Mouse (Mus musculus) MEL (cell line): ENCODE measurements around the gene Slc44a2. TPM values are rescaled to one million over a fixed set of nuclear protein-coding genes. Genes with fewer than 3 reads are reported as not detected.

Experiments used
- DNase-seq: peaks from one replicate; pipeline ENCODE4 v3.0.0; 2011; ENCODE audit warnings: low read depth, low spot score
- H3K27ac ChIP-seq: 2 replicates; pipeline ENCODE4 v1.5.1; 2012; ENCODE audit warnings: low read depth, mild to moderate bottlenecking, control low read depth, low read length, moderate library complexity; ENCODE audit not compliant: control insufficient read depth
- H3K27me3 ChIP-seq, 2 experiments: fragments of 150-350 bp in 1 of 2; sonication (generic) in 1 of 2; 2 replicates each; pipeline ENCODE4 v1.6.1; 2012; ENCODE audit warnings: low read length in 2 of 2, mild to moderate bottlenecking in 2 of 2, improper control_type of control experiment in 1 of 2, moderate library complexity in 1 of 2; ENCODE audit not compliant: insufficient read depth in 2 of 2, control insufficient read depth in 1 of 2
- H3K36me3 ChIP-seq, 2 experiments: 2 replicates each; pipeline ENCODE4 v1.6.1; 2012 to 2014; ENCODE audit warnings: low read length in 2 of 2, improper control_type of control experiment in 1 of 2, inconsistent platforms in 1 of 2, mild to moderate bottlenecking in 1 of 2; ENCODE audit not compliant: insufficient read depth in 2 of 2, control insufficient read depth in 1 of 2
- H3K4me1 ChIP-seq, 2 experiments: fragments of 150-350 bp in 1 of 2; sonication (generic) in 1 of 2; 2 replicates each; pipeline ENCODE4 v1.6.1; 2012; ENCODE audit warnings: low read length in 2 of 2, improper control_type of control experiment in 1 of 2, mild to moderate bottlenecking in 1 of 2; ENCODE audit not compliant: insufficient read depth in 2 of 2, control insufficient read depth in 1 of 2
- H3K4me3 ChIP-seq, 2 experiments: fragments of 150-350 bp in 1 of 2; sonication (generic) in 1 of 2; 2 replicates each; pipeline ENCODE4 v1.5.1; 2012; ENCODE audit warnings: low read depth in 2 of 2, low read length in 2 of 2, mild to moderate bottlenecking in 2 of 2, moderate library complexity in 2 of 2, control low read depth in 1 of 2, improper control_type of control experiment in 1 of 2; ENCODE audit not compliant: control insufficient read depth in 1 of 2, insufficient read depth in 1 of 2
- H3K79me2 ChIP-seq: 2 replicates; pipeline ENCODE4 v1.6.1; 2012; ENCODE audit warnings: mild to moderate bottlenecking, low read length, moderate library complexity; ENCODE audit not compliant: control insufficient read depth, poor library complexity, insufficient read depth
- H3K9ac ChIP-seq: 2 replicates; pipeline ENCODE4 v1.6.1; 2012; ENCODE audit warnings: low read depth, mild to moderate bottlenecking, control low read depth, low read length, moderate library complexity; ENCODE audit not compliant: control insufficient read depth, poor library complexity, severe bottlenecking
- H3K9me3 ChIP-seq: fragments of 150-350 bp; sonication (generic); replicated peaks from 2 replicates; pipeline ENCODE4 v1.6.1; 2012; ENCODE audit warnings: mild to moderate bottlenecking, low read length, improper control_type of control experiment, moderate library complexity; ENCODE audit not compliant: insufficient read depth
- BHLHE40 ChIP-seq: IDR thresholded peaks from 2 replicates; pipeline ENCODE4 v1.6.1; 2012; ENCODE audit warnings: low read depth, mild to moderate bottlenecking, inconsistent platforms, low read length, improper control_type of control experiment, borderline replicate concordance
- CHD1 ChIP-seq: IDR thresholded peaks from 2 replicates; pipeline ENCODE4 v1.6.1; 2012; ENCODE audit warnings: low read depth, mild to moderate bottlenecking, inconsistent platforms, low read length, improper control_type of control experiment
- CHD2 ChIP-seq: IDR thresholded peaks from 2 replicates; pipeline ENCODE4 v1.6.1; 2011; ENCODE audit warnings: low read length, improper control_type of control experiment
- EP300 ChIP-seq, 2 experiments: IDR thresholded peaks; 2 replicates each; pipeline ENCODE4 v1.6.1; 2011; ENCODE audit warnings: improper control_type of control experiment in 2 of 2, low read length in 2 of 2, low read depth in 1 of 2, mild to moderate bottlenecking in 1 of 2
- GABPA ChIP-seq: IDR thresholded peaks from 2 replicates; pipeline ENCODE4 v1.6.1; 2012; ENCODE audit warnings: low read depth, mild to moderate bottlenecking, inconsistent platforms, low read length, improper control_type of control experiment, moderate library complexity
- GATA1 ChIP-seq: IDR thresholded peaks from 2 replicates; pipeline ENCODE4 v1.6.1; 2011; ENCODE audit warnings: low read depth, low read length, improper control_type of control experiment
- HCFC1 ChIP-seq: IDR thresholded peaks from 2 replicates; pipeline ENCODE4 v1.6.1; 2012; ENCODE audit warnings: low read depth, mild to moderate bottlenecking, inconsistent platforms, low read length, improper control_type of control experiment, moderate library complexity
- KAT2A ChIP-seq: conservative IDR thresholded peaks from 2 replicates; pipeline ENCODE4 v1.6.1; 2012; ENCODE audit warnings: low read depth, low read length, improper control_type of control experiment, inconsistent platforms
- MAFK ChIP-seq: IDR thresholded peaks from 2 replicates; pipeline ENCODE4 v1.6.1; 2011; ENCODE audit warnings: low read depth, mild to moderate bottlenecking, low read length, improper control_type of control experiment, borderline replicate concordance
- MAX ChIP-seq: IDR thresholded peaks from 2 replicates; pipeline ENCODE4 v1.6.1; 2011; ENCODE audit warnings: low read length, improper control_type of control experiment
- MAZ ChIP-seq: IDR thresholded peaks from 2 replicates; pipeline ENCODE4 v1.6.1; 2012; ENCODE audit warnings: low read depth, mild to moderate bottlenecking, inconsistent platforms, low read length, improper control_type of control experiment
- NRF1 ChIP-seq: IDR thresholded peaks from 2 replicates; pipeline ENCODE4 v1.6.1; 2014; ENCODE audit warnings: low read depth, mild to moderate bottlenecking, inconsistent platforms, low read length, improper control_type of control experiment, moderate library complexity; ENCODE audit not compliant: poor library complexity, insufficient read depth, severe bottlenecking
- POLR2AphosphoS5 ChIP-seq: IDR thresholded peaks from 2 replicates; pipeline ENCODE4 v1.6.1; 2012; ENCODE audit warnings: low read depth, borderline replicate concordance, mild to moderate bottlenecking, inconsistent platforms, low read length, moderate library complexity, mixed read lengths
- SIN3A ChIP-seq: IDR thresholded peaks from 2 replicates; pipeline ENCODE4 v1.6.1; 2012; ENCODE audit warnings: low read length, improper control_type of control experiment, inconsistent platforms
- TAL1 ChIP-seq: IDR thresholded peaks from 2 replicates; pipeline ENCODE4 v1.6.1; 2012; ENCODE audit warnings: mild to moderate bottlenecking, inconsistent platforms, low read length, moderate library complexity, mixed read lengths
- UBTF ChIP-seq: IDR thresholded peaks from 2 replicates; pipeline ENCODE4 v1.6.1; 2012; ENCODE audit warnings: low read depth, mild to moderate bottlenecking, inconsistent platforms, low read length, improper control_type of control experiment, moderate library complexity, borderline replicate concordance; ENCODE audit not compliant: insufficient read depth
- ZC3H11A ChIP-seq: IDR thresholded peaks from 2 replicates; pipeline ENCODE4 v1.6.1; 2012; ENCODE audit warnings: low read depth, mild to moderate bottlenecking, inconsistent platforms, low read length, improper control_type of control experiment
- ZKSCAN1 ChIP-seq: IDR thresholded peaks from 2 replicates; pipeline ENCODE4 v1.6.1; 2012; ENCODE audit warnings: low read depth, mild to moderate bottlenecking, inconsistent platforms, low read length, improper control_type of control experiment, moderate library complexity
- ZMIZ1 ChIP-seq: IDR thresholded peaks from 2 replicates; pipeline ENCODE4 v1.6.1; 2012; ENCODE audit warnings: low read depth, mild to moderate bottlenecking, inconsistent platforms, low read length, improper control_type of control experiment, moderate library complexity
- ZNF384 ChIP-seq: IDR thresholded peaks from 2 replicates; pipeline ENCODE4 v1.6.1; 2012; ENCODE audit warnings: low read depth, mild to moderate bottlenecking, inconsistent platforms, low read length, improper control_type of control experiment
- polyA plus RNA-seq, 2 experiments: library from polyadenylated mRNA; stranded (reverse) in 1 of 2; unstranded in 1 of 2; fragments of >175 nt in 1 of 2; fragments of >200 nt in 1 of 2; gene quantifications; 2 replicates each; pipeline versions ENCODE4 v1.2.1 to v1.2.4; 2012; ENCODE audit warnings: low replicate concordance in 2 of 2, low read depth in 1 of 2; ENCODE audit not compliant: insufficient read length in 2 of 2, insufficient read depth in 1 of 2, missing spikeins in 1 of 2
- total RNA-seq: library from RNA; depleted of rRNA; stranded (reverse); fragments of 300-350 nt; gene quantifications from 2 replicates; pipeline ENCODE4 v1.2.3, GENCODE M21; 2012

Slc44a2 gene
- total and polyA plus RNA-seq, 3 experiments = 27.3 to 121 TPM; not detected in 1

GRCm38 (mm10) chr9:21334747-21335146, 14.2 kb downstream of the Slc44a2 start:
- DNase-seq = no peak
- peaks cover 4% of the 10 kb centered on the region; the same call in 1 of the 2 replicates for H3K79me2 ChIP-seq
- no peak overlapping the region for H3K9ac ChIP-seq
- H3K27me3 ChIP-seq = no peaks in the 10 kb centered on the region
- TF ChIP-seq NRF1 = no peak
- no peak for TF ChIP-seq CHD2
- TF ChIP-seq KAT2A = 0 out of 2 replicates have a peak, but pooled peaks have one; percentile 15
- TF ChIP-seq ZNF384 = peak; percentile 70
- H3K4me1 ChIP-seq = no peaks in the 10 kb centered on the region
- H3K4me3 ChIP-seq = no peak overlapping the region
- H3K27ac ChIP-seq = no peak overlapping the region
- no peaks in the 10 kb centered on the region for H3K36me3 ChIP-seq
- no peaks in the 10 kb centered on the region for H3K9me3 ChIP-seq

GRCm38 (mm10) chr9:21335391-21335790, 14.9 kb downstream of the Slc44a2 start:
- Histone ChIP-seq H3K36me3 (no peaks in the 10 kb centered on the region), H3K4me3 (no peak overlapping the region), H3K9me3 (no peaks in the 10 kb centered on the region), H3K27me3 (no peaks in the 10 kb centered on the region), H3K27ac (no peak overlapping the region), H3K79me2 (peaks cover 2% of the 10 kb centered on the region; the same call in 1 of the 2 replicates), H3K4me1 (no peaks in the 10 kb centered on the region), H3K9ac (no peak overlapping the region)
- DNase-seq = no peak
- TF ChIP-seq ZMIZ1 = no peak
- TF ChIP-seq SIN3A = no peak
- TF ChIP-seq TAL1 = no peak
- no peak for TF ChIP-seq POLR2AphosphoS5
- no peak for TF ChIP-seq EP300 (IDR thresholded peaks at IDR 0.05; ENCODE audit: low read depth in 1 of 2, low read length in 2 of 2)
- TF ChIP-seq MAZ = no peak
- TF ChIP-seq MAFK = no peak
- TF ChIP-seq ZNF384 = no peak
- TF ChIP-seq UBTF = no peak
- TF ChIP-seq BHLHE40 = no peak

GRCm38 (mm10) chr9:21336491-21336890, 16.0 kb downstream of the Slc44a2 start:
- no peak for DNase-seq
- H3K4me3 ChIP-seq = no peak overlapping the region
- TF ChIP-seq ZNF384 (no peak), MAZ (no peak), HCFC1 (no peak), GATA1 (no peak), CHD1 (no peak), ZKSCAN1 (no peak), ZC3H11A (no peak), MAX (no peak), GABPA (no peak)
- TF ChIP-seq, all 39 proteins: peak for 0
- H3K27me3 ChIP-seq = no peaks in the 10 kb centered on the region
- no peak overlapping the region for H3K9ac ChIP-seq
- H3K36me3 ChIP-seq = no peaks in the 10 kb centered on the region
- H3K4me1 ChIP-seq = no peaks in the 10 kb centered on the region
- H3K79me2 ChIP-seq = no peaks in the 10 kb centered on the region
- no peaks in the 10 kb centered on the region for H3K9me3 ChIP-seq
- no peak overlapping the region for H3K27ac ChIP-seq
